Mouse (Mus musculus): ENCODE results near the gene Cfap54. TPM values are rescaled to one million over a fixed set of nuclear protein-coding genes. Genes with fewer than 3 reads are reported as not detected.

The Cfap54 gene
- polyA plus RNA-seq, 1 experiment from 2014 or later: 0.52 TPM

GRCm38 (mm10) chr10:92934506-92934905 lies 146.9 kb downstream of the Cfap54 start:
- H3K27me3 ChIP-seq: no peaks in the 10 kb centered on the region
- H3K27ac ChIP-seq: no peak overlapping the region
- peak; percentile 55; the same call in 1 of the 2 replicates for ATAC-seq (replicated peaks; ENCODE audit: insufficient number of reproducible peaks, insufficient read depth, low FRiP score, low read depth)
- WGBS: 12% methylated on average over 5 of the region's 5 CpGs
- H3K4me2 ChIP-seq: no peak overlapping the region
- H3K4me3 ChIP-seq: no peak overlapping the region
- no peak overlapping the region for H3K9ac ChIP-seq
- no peaks in the 10 kb centered on the region; the same call in 1 of the 2 replicates for H3K9me3 ChIP-seq (replicated peaks)
- H3K36me3 ChIP-seq: no peaks in the 10 kb centered on the region
- H3K4me1 ChIP-seq (replicated peaks): peaks cover 3% of the 10 kb centered on the region

GRCm38 (mm10) chr10:92933616-92934015 lies 147.8 kb downstream of the Cfap54 start:
- 75% methylated on average over 6 of the region's 6 CpGs for WGBS
- no peaks in the 10 kb centered on the region for H3K27me3 ChIP-seq
- H3K4me3 ChIP-seq: no peak overlapping the region
- H3K36me3 ChIP-seq: no peaks in the 10 kb centered on the region
- no peaks in the 10 kb centered on the region; the same call in 1 of the 2 replicates for H3K9me3 ChIP-seq (replicated peaks)
- ATAC-seq (replicated peaks; ENCODE audit: insufficient number of reproducible peaks, insufficient read depth, low FRiP score, low read depth): no peak
- H3K4me2 ChIP-seq: no peak overlapping the region
- H3K27ac ChIP-seq: no peak overlapping the region
- H3K4me1 ChIP-seq (replicated peaks): peaks cover 3% of the 10 kb centered on the region
- H3K9ac ChIP-seq: no peak overlapping the region

- Histone ChIP-seq H3K4me2 (no peak overlapping the region), H3K27ac (no peak overlapping the region), H3K27me3 (no peaks in the 10 kb centered on the region), H3K36me3 (no peaks in the 10 kb centered on the region), H3K9ac (no peak overlapping the region), H3K4me1 (replicated peaks) (peaks cover 3% of the 10 kb centered on the region), H3K4me3 (no peak overlapping the region), H3K9me3 (replicated peaks) (no peaks in the 10 kb centered on the region; the same call in 1 of the 2 replicates)
- ATAC-seq (replicated peaks; ENCODE audit: insufficient number of reproducible peaks, insufficient read depth, low FRiP score, low read depth): no peak
- WGBS: 72% methylated on average over 12 of the region's 12 CpGs
Measured at GRCm38 (mm10) chr10:92932464-92932863, 149.0 kb downstream of the Cfap54 start.

GRCm38 (mm10) chr10:92930036-92930435 lies 151.4 kb downstream of the Cfap54 start:
- peaks cover 3% of the 10 kb centered on the region for H3K4me1 ChIP-seq (replicated peaks)
- WGBS: 47% methylated on average over 1 of the region's 1 CpGs
- no peak overlapping the region for H3K4me2 ChIP-seq
- no peaks in the 10 kb centered on the region for H3K36me3 ChIP-seq
- H3K4me3 ChIP-seq: no peak overlapping the region
- no peaks in the 10 kb centered on the region for H3K27me3 ChIP-seq
- no peak overlapping the region for H3K27ac ChIP-seq
- H3K9me3 ChIP-seq (replicated peaks): no peaks in the 10 kb centered on the region; the same call in 1 of the 2 replicates
- no peak overlapping the region for H3K9ac ChIP-seq
- no peak for ATAC-seq (replicated peaks; ENCODE audit: insufficient number of reproducible peaks, insufficient read depth, low FRiP score, low read depth)

- Histone ChIP-seq H3K9ac (no peak overlapping the region), H3K36me3 (no peaks in the 10 kb centered on the region), H3K4me1 (replicated peaks) (no peaks in the 10 kb centered on the region), H3K4me3 (no peak overlapping the region), H3K9me3 (replicated peaks) (no peaks in the 10 kb centered on the region; the same call in 1 of the 2 replicates), H3K4me2 (no peak overlapping the region), H3K27me3 (no peaks in the 10 kb centered on the region), H3K27ac (no peak overlapping the region)
- 67% methylated on average over 3 of the region's 3 CpGs for WGBS
- ATAC-seq (replicated peaks; ENCODE audit: insufficient number of reproducible peaks, insufficient read depth, low FRiP score, low read depth): no peak
Measured at GRCm38 (mm10) chr10:92928256-92928655, 153.2 kb downstream of the Cfap54 start.

GRCm38 (mm10) chr10:92918551-92918950 lies 162.9 kb downstream of the Cfap54 start:
- no peaks in the 10 kb centered on the region for H3K27me3 ChIP-seq
- no peak overlapping the region for H3K4me3 ChIP-seq
- WGBS: 78% methylated on average over 1 of the region's 1 CpGs
- ATAC-seq (replicated peaks; ENCODE audit: insufficient number of reproducible peaks, insufficient read depth, low FRiP score, low read depth): no peak
- no peaks in the 10 kb centered on the region for H3K36me3 ChIP-seq
- H3K9me3 ChIP-seq (replicated peaks): no peaks in the 10 kb centered on the region
- H3K4me2 ChIP-seq: no peak overlapping the region
- no peak overlapping the region for H3K27ac ChIP-seq
- no peak overlapping the region for H3K9ac ChIP-seq
- no peaks in the 10 kb centered on the region for H3K4me1 ChIP-seq (replicated peaks)

GRCm38 (mm10) chr10:92907246-92907645 lies 174.2 kb downstream of the Cfap54 start:
- no peaks in the 10 kb centered on the region for H3K36me3 ChIP-seq
- H3K4me3 ChIP-seq: no peak overlapping the region
- no peaks in the 10 kb centered on the region for H3K27me3 ChIP-seq
- ATAC-seq (replicated peaks; ENCODE audit: insufficient number of reproducible peaks, insufficient read depth, low FRiP score, low read depth): no peak
- no peaks in the 10 kb centered on the region for H3K9me3 ChIP-seq (replicated peaks)
- H3K9ac ChIP-seq: no peak overlapping the region
- 65% methylated on average over 6 of the region's 6 CpGs for WGBS
- no peak overlapping the region for H3K27ac ChIP-seq
- H3K4me2 ChIP-seq: no peak overlapping the region
- H3K4me1 ChIP-seq (replicated peaks): 0 out of 2 replicates have a peak, but pooled peaks cover 3% of the 10 kb centered on the region

GRCm38 (mm10) chr10:92888466-92888865 lies 193.0 kb downstream of the Cfap54 start:
- no peaks in the 10 kb centered on the region for H3K27me3 ChIP-seq
- H3K4me2 ChIP-seq: no peak overlapping the region
- no peaks in the 10 kb centered on the region for H3K9me3 ChIP-seq (replicated peaks)
- no peak overlapping the region for H3K4me3 ChIP-seq
- no peak overlapping the region for H3K9ac ChIP-seq
- no peaks in the 10 kb centered on the region for H3K36me3 ChIP-seq
- no peaks in the 10 kb centered on the region for H3K4me1 ChIP-seq (replicated peaks)
- 73% methylated on average over 6 of the region's 6 CpGs for WGBS
- H3K27ac ChIP-seq: no peak overlapping the region
- ATAC-seq (replicated peaks; ENCODE audit: insufficient number of reproducible peaks, insufficient read depth, low FRiP score, low read depth): no peak

GRCm38 (mm10) chr10:92878000-92878399 lies 203.4 kb downstream of the Cfap54 start:
- WGBS: 87% methylated on average over 3 of the region's 3 CpGs
- Histone ChIP-seq H3K9ac (no peak overlapping the region), H3K9me3 (replicated peaks) (no peaks in the 10 kb centered on the region), H3K27ac (no peak overlapping the region), H3K27me3 (no peaks in the 10 kb centered on the region), H3K4me1 (replicated peaks) (no peaks in the 10 kb centered on the region), H3K4me3 (no peak overlapping the region), H3K4me2 (no peak overlapping the region), H3K36me3 (no peaks in the 10 kb centered on the region)
- ATAC-seq (replicated peaks; ENCODE audit: insufficient number of reproducible peaks, insufficient read depth, low FRiP score, low read depth): no peak

- no peak overlapping the region for H3K4me3 ChIP-seq
- H3K36me3 ChIP-seq: no peaks in the 10 kb centered on the region
- no peak overlapping the region for H3K9ac ChIP-seq
- no peaks in the 10 kb centered on the region for H3K4me1 ChIP-seq (replicated peaks)
- no peak overlapping the region for H3K27ac ChIP-seq
- 86% methylated on average over 9 of the region's 9 CpGs for WGBS
- no peaks in the 10 kb centered on the region for H3K9me3 ChIP-seq (replicated peaks)
- H3K27me3 ChIP-seq: no peaks in the 10 kb centered on the region
- H3K4me2 ChIP-seq: no peak overlapping the region
- no peak for ATAC-seq (replicated peaks; ENCODE audit: insufficient number of reproducible peaks, insufficient read depth, low FRiP score, low read depth)
Measured at GRCm38 (mm10) chr10:92840980-92841379, 240.4 kb downstream of the Cfap54 start.

GRCm38 (mm10) chr10:92837572-92837971 lies 243.8 kb downstream of the Cfap54 start:
- WGBS: 82% methylated on average over 5 of the region's 5 CpGs
- ATAC-seq (replicated peaks; ENCODE audit: insufficient number of reproducible peaks, insufficient read depth, low FRiP score, low read depth): no peak

GRCm38 (mm10) chr10:92837045-92837444 lies 244.4 kb downstream of the Cfap54 start:
- 69% methylated on average over 2 of the region's 2 CpGs for WGBS
- no peak overlapping the region for H3K9ac ChIP-seq
- no peak overlapping the region for H3K27ac ChIP-seq
- H3K4me3 ChIP-seq: no peak overlapping the region
- H3K4me1 ChIP-seq (replicated peaks): no peaks in the 10 kb centered on the region
- no peak for ATAC-seq (replicated peaks; ENCODE audit: insufficient number of reproducible peaks, insufficient read depth, low FRiP score, low read depth)
- H3K4me2 ChIP-seq: no peak overlapping the region
- H3K27me3 ChIP-seq: no peaks in the 10 kb centered on the region
- H3K36me3 ChIP-seq: no peaks in the 10 kb centered on the region
- no peaks in the 10 kb centered on the region for H3K9me3 ChIP-seq (replicated peaks)

More at GRCm38 (mm10) chr10:92837572-92837971, 243.8 kb downstream of the Cfap54 start:
- H3K27me3 ChIP-seq: no peaks in the 10 kb centered on the region
- no peaks in the 10 kb centered on the region for H3K36me3 ChIP-seq
- no peak overlapping the region for H3K4me2 ChIP-seq
- no peak overlapping the region for H3K9ac ChIP-seq
- H3K9me3 ChIP-seq (replicated peaks): no peaks in the 10 kb centered on the region
- H3K27ac ChIP-seq: no peak overlapping the region
- no peaks in the 10 kb centered on the region for H3K4me1 ChIP-seq (replicated peaks)
- no peak overlapping the region for H3K4me3 ChIP-seq
